Mouse (Mus musculus) bone marrow macrophage, adult 2 months (primary cell): ENCODE data around the gene Dmd.

ENCODE experiments used
- CTCF ChIP-seq: IDR thresholded peaks from 2 replicates; pipeline ENCODE4 v1.5.1; 2012; ENCODE audit warnings: low read depth, mild to moderate bottlenecking, low read length, moderate library complexity
- POLR2A ChIP-seq: IDR thresholded peaks from 2 replicates; pipeline ENCODE4 v1.6.1; 2012; ENCODE audit warnings: mild to moderate bottlenecking, low read depth, low read length, borderline replicate concordance

GRCm38 (mm10) chrX:84442996-84443395 lies 1494.3 kb downstream of the Dmd start:
- TF ChIP-seq POLR2A: no peak
- no peak for TF ChIP-seq CTCF
